Mouse (Mus musculus) G1E (cell line): Measurements from ENCODE around the gene Lrig1.

Experiments used
- CTCF ChIP-seq: IDR thresholded peaks from 2 replicates; pipeline ENCODE4 v1.5.1; 2012; ENCODE audit warnings: low read depth, low read length, inconsistent platforms, mixed read lengths
- GATA1 ChIP-seq: IDR thresholded peaks from 2 replicates; pipeline ENCODE4 v1.6.1; 2012; ENCODE audit warnings: borderline replicate concordance, low read length, inconsistent platforms, mixed read lengths

DNA sequence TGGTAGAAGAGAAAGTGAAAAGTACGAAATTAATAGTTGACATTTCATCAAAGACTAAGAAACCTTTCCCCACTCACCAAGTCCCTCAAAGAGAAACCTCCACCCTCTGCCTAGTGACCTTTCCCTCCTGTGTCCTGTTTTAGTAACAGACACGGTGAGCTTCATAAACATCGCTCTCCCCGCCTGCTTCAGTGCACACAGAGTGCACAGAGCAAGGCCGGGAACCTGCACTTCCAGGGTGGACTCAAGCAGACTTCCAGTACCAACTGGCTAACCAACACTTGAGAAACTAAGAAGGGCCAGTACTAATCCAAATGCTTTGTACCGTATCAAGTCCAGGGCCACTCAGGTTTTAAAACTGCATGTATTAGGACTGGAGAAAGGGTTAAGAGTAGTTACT, 36.0 kb downstream of the Lrig1 start:
- TF ChIP-seq CTCF (no peak), GATA1 (no peak)
